Mouse (Mus musculus): ENCODE data around the gene Suds3. TPM values are rescaled to one million over a fixed set of nuclear protein-coding genes. Genes with fewer than 3 reads are reported as not detected.

Suds3 gene
- polyA plus RNA-seq, 1 experiment from 2014 or later: 50.3 TPM

- no peak overlapping the region for H3K4me3 ChIP-seq (ENCODE audit: low read depth, low read length)
- no peak overlapping the region for H3K27ac ChIP-seq (ENCODE audit: low read depth, low read length)
- DNase-seq (ENCODE audit: low spot score, missing footprints): no peak
- H3K9me3 ChIP-seq (ENCODE audit: control insufficient read depth, low read length): no peaks in the 10 kb centered on the region
- no peak overlapping the region for H3K4me2 ChIP-seq
- H3K9ac ChIP-seq (ENCODE audit: low read length): no peak overlapping the region
- no peak for ATAC-seq (ENCODE audit: low FRiP score)
- peaks cover 7% of the 10 kb centered on the region for H3K4me1 ChIP-seq (ENCODE audit: control insufficient read depth, insufficient read depth, low read length)
- no peaks in the 10 kb centered on the region for H3K27me3 ChIP-seq (ENCODE audit: control insufficient read depth, insufficient read depth, low read length)
- no peaks in the 10 kb centered on the region for H3K36me3 ChIP-seq (ENCODE audit: control insufficient read depth, insufficient read depth, low read length)
- 83% methylated on average over 11 of the region's 11 CpGs for WGBS
These were observed 22.5 kb upstream of the Suds3 start for GRCm38 (mm10) chr5:117138295-117138988.

GRCm38 (mm10) chr5:117137594-117137993 lies 21.7 kb upstream of the Suds3 start:
- ATAC-seq (ENCODE audit: low FRiP score) (no peak), DNase-seq (ENCODE audit: low spot score, missing footprints) (no peak)
- Histone ChIP-seq H3K4me1 (ENCODE audit: control insufficient read depth, insufficient read depth, low read length) (peaks cover 7% of the 10 kb centered on the region), H3K27me3 (ENCODE audit: control insufficient read depth, insufficient read depth, low read length) (no peaks in the 10 kb centered on the region), H3K4me2 (no peak overlapping the region), H3K9me3 (ENCODE audit: control insufficient read depth, low read length) (no peaks in the 10 kb centered on the region), H3K27ac (ENCODE audit: low read depth, low read length) (no peak overlapping the region), H3K36me3 (ENCODE audit: control insufficient read depth, insufficient read depth, low read length) (no peaks in the 10 kb centered on the region), H3K9ac (ENCODE audit: low read length) (no peak overlapping the region), H3K4me3 (ENCODE audit: low read depth, low read length) (no peak overlapping the region)
- 82% methylated on average over 8 of the region's 8 CpGs for WGBS

DNA sequence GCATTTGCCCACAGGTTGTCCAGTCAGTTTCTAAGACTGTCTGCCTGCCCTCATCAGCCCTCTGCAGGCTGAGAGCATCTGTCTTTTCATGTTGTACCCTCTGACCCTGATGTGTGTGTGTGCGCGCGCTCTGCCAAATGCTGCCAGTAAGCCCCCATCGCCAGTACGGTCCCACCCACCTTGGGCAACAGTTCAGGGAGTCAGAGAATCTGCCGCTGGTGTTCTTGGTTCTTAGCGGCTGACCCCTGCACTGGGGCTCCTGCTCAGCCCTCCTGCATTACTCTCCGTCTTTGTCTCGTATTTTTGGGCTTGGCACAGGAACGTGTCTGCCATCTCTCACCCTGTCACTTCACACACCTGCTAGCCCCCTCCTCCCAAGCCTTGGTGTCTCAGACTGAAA lies 21.1 kb upstream of the Suds3 start:
- H3K27ac ChIP-seq (ENCODE audit: low read depth, low read length): no peak overlapping the region

GRCm38 (mm10) chr5:117136570-117136969 lies 20.7 kb upstream of the Suds3 start:
- WGBS: 94% methylated on average over 5 of the region's 5 CpGs
- H3K4me2 ChIP-seq: no peak overlapping the region

More for the DNA sequence above, 21.1 kb upstream of the Suds3 start:
- Histone ChIP-seq H3K27me3 (ENCODE audit: control insufficient read depth, insufficient read depth, low read length) (no peaks in the 10 kb centered on the region), H3K9me3 (ENCODE audit: control insufficient read depth, low read length) (no peaks in the 10 kb centered on the region), H3K9ac (ENCODE audit: low read length) (no peak overlapping the region), H3K4me2 (no peak overlapping the region), H3K36me3 (ENCODE audit: control insufficient read depth, insufficient read depth, low read length) (no peaks in the 10 kb centered on the region), H3K4me3 (ENCODE audit: low read depth, low read length) (no peak overlapping the region), H3K4me1 (ENCODE audit: control insufficient read depth, insufficient read depth, low read length) (peaks cover 7% of the 10 kb centered on the region)
- ATAC-seq (ENCODE audit: low FRiP score) (no peak), DNase-seq (ENCODE audit: low spot score, missing footprints) (no peak)
- WGBS: 77% methylated on average over 10 of the region's 10 CpGs

GRCm38 (mm10) chr5:117135869-117136268 lies 20.0 kb upstream of the Suds3 start:
- Histone ChIP-seq H3K9ac (ENCODE audit: low read length) (no peak overlapping the region), H3K4me1 (ENCODE audit: control insufficient read depth, insufficient read depth, low read length) (peaks cover 7% of the 10 kb centered on the region), H3K9me3 (ENCODE audit: control insufficient read depth, low read length) (no peaks in the 10 kb centered on the region), H3K36me3 (ENCODE audit: control insufficient read depth, insufficient read depth, low read length) (no peaks in the 10 kb centered on the region), H3K4me3 (ENCODE audit: low read depth, low read length) (no peak overlapping the region), H3K4me2 (no peak overlapping the region), H3K27me3 (ENCODE audit: control insufficient read depth, insufficient read depth, low read length) (no peaks in the 10 kb centered on the region), H3K27ac (ENCODE audit: low read depth, low read length) (no peak overlapping the region)
- ATAC-seq (ENCODE audit: low FRiP score) (peak; percentile 67; the same call in 1 of the 2 replicates), DNase-seq (ENCODE audit: low spot score, missing footprints) (peak; percentile 86)
- WGBS: 47% methylated on average over 9 of the region's 9 CpGs

More at GRCm38 (mm10) chr5:117136570-117136969, 20.7 kb upstream of the Suds3 start:
- no peak overlapping the region for H3K27ac ChIP-seq (ENCODE audit: low read depth, low read length)
- DNase-seq (ENCODE audit: low spot score, missing footprints): no peak
- H3K9me3 ChIP-seq (ENCODE audit: control insufficient read depth, low read length): no peaks in the 10 kb centered on the region
- no peaks in the 10 kb centered on the region for H3K27me3 ChIP-seq (ENCODE audit: control insufficient read depth, insufficient read depth, low read length)
- H3K4me3 ChIP-seq (ENCODE audit: low read depth, low read length): no peak overlapping the region
- H3K9ac ChIP-seq (ENCODE audit: low read length): no peak overlapping the region
- no peaks in the 10 kb centered on the region for H3K36me3 ChIP-seq (ENCODE audit: control insufficient read depth, insufficient read depth, low read length)
- no peak for ATAC-seq (ENCODE audit: low FRiP score)
- peaks cover 7% of the 10 kb centered on the region for H3K4me1 ChIP-seq (ENCODE audit: control insufficient read depth, insufficient read depth, low read length)

- no peak for ATAC-seq (ENCODE audit: low FRiP score)
- no peak overlapping the region for H3K27ac ChIP-seq (ENCODE audit: low read depth, low read length)
- H3K4me3 ChIP-seq (ENCODE audit: low read depth, low read length): no peak overlapping the region
- H3K9ac ChIP-seq (ENCODE audit: low read length): no peak overlapping the region
- H3K4me2 ChIP-seq: no peak overlapping the region
- no peaks in the 10 kb centered on the region for H3K9me3 ChIP-seq (ENCODE audit: control insufficient read depth, low read length)
- no peaks in the 10 kb centered on the region for H3K36me3 ChIP-seq (ENCODE audit: control insufficient read depth, insufficient read depth, low read length)
- DNase-seq (ENCODE audit: low spot score, missing footprints): no peak
- 78% methylated on average over 3 of the region's 3 CpGs for WGBS
- no peaks in the 10 kb centered on the region for H3K27me3 ChIP-seq (ENCODE audit: control insufficient read depth, insufficient read depth, low read length)
- peaks cover 7% of the 10 kb centered on the region for H3K4me1 ChIP-seq (ENCODE audit: control insufficient read depth, insufficient read depth, low read length)
These were observed 19.1 kb upstream of the Suds3 start for GRCm38 (mm10) chr5:117134889-117135456.

DNA sequence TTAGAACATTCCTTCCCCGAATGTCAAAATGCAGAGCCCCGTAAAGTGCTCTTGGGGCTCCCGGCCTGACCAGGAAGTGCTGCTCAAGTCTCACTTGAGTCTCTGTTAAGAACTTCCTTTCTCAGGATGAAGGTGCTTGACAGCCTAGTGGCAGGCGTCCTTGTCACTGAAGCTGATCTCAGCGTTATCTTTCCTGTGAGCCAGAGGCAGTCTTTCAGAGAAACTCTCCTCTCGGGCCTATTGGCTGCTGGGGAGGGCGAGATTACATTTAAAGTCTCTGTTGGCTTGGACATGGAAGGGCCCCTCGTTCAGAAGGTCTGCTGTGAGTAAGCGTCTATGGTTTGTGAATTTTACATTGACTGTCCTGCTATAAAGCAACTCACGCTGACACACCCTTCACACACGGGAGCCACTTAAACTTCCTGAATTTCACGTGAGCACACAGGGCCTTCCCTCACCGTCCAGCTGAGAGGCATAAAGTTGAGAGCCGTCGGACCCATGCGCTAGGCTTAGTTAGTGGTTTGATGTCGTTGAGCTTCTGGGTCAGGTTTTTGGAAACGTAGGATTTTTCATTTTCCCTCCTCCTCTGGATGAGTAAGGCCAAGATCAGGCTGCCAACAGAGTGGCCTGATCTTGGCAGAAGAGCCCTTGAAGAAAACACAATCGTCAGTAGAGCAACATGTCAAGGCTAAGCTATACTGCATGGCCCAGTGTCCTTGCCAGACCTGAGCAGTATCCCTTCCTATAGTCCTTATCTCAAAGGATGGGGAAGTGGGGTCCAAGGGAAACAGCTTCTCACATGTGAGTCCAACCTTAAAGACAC lies 18.4 kb upstream of the Suds3 start:
- no peak for DNase-seq (ENCODE audit: low spot score, missing footprints)
- no peaks in the 10 kb centered on the region for H3K9me3 ChIP-seq (ENCODE audit: control insufficient read depth, low read length)
- H3K9ac ChIP-seq (ENCODE audit: low read length): no peak overlapping the region
- 81% methylated on average over 19 of the region's 19 CpGs for whole genome bisulfite sequencing
- H3K36me3 ChIP-seq (ENCODE audit: control insufficient read depth, insufficient read depth, low read length): no peaks in the 10 kb centered on the region
- H3K4me1 ChIP-seq (ENCODE audit: control insufficient read depth, insufficient read depth, low read length): peaks cover 7% of the 10 kb centered on the region
- H3K27ac ChIP-seq (ENCODE audit: low read depth, low read length): no peak overlapping the region
- no peak for ATAC-seq (ENCODE audit: low FRiP score)
- no peaks in the 10 kb centered on the region for H3K27me3 ChIP-seq (ENCODE audit: control insufficient read depth, insufficient read depth, low read length)
- no peak overlapping the region for H3K4me3 ChIP-seq (ENCODE audit: low read depth, low read length)
- H3K4me2 ChIP-seq: no peak overlapping the region

GRCm38 (mm10) chr5:117133446-117134065 lies 17.6 kb upstream of the Suds3 start:
- DNase-seq (ENCODE audit: low spot score, missing footprints): no peak
- Histone ChIP-seq H3K4me1 (ENCODE audit: control insufficient read depth, insufficient read depth, low read length) (peaks cover 7% of the 10 kb centered on the region), H3K27me3 (ENCODE audit: control insufficient read depth, insufficient read depth, low read length) (no peaks in the 10 kb centered on the region), H3K4me3 (ENCODE audit: low read depth, low read length) (no peak overlapping the region), H3K4me2 (no peak overlapping the region), H3K36me3 (ENCODE audit: control insufficient read depth, insufficient read depth, low read length) (no peaks in the 10 kb centered on the region), H3K9ac (ENCODE audit: low read length) (no peak overlapping the region), H3K9me3 (ENCODE audit: control insufficient read depth, low read length) (no peaks in the 10 kb centered on the region), H3K27ac (ENCODE audit: low read depth, low read length) (no peak overlapping the region)
- 88% methylated on average over 17 of the region's 17 CpGs for WGBS
- ATAC-seq (ENCODE audit: low FRiP score): no peak

All from midbrain, embryonic 11.5 days (tissue).